Mouse (Mus musculus) granulocyte monocyte progenitor cell, adult 5-6 weeks (primary cell): ENCODE results near the gene Tssc4. TPM values are rescaled to one million over a fixed set of nuclear protein-coding genes. Genes with fewer than 3 reads are reported as not detected.

ENCODE experiments used
- ATAC-seq: replicated peaks from 2 replicates; pipeline ENCODE4 v1.8.0; 2016; ENCODE audit warnings: mild to moderate bottlenecking, moderate TSS enrichment, inconsistent platforms; ENCODE audit not compliant: poor library complexity, severe bottlenecking
- total RNA-seq, 2 experiments: library from RNA; stranded (forward) in 1 of 2; stranded (reverse) in 1 of 2; fragments of 200-712, 200-1000 nt in 1 of 2; fragments of >200 nt in 1 of 2; fragmentation: Nextera tagmentation in 1 of 2; gene quantifications; 2 replicates each; pipeline ENCODE4 v1.2.3; 2014 to 2017

Tssc4 gene
- total RNA-seq (2014; fragmentation: Nextera tagmentation) (28.1 and 62.3 TPM in 2 replicates), total RNA-seq (2017) (33.9 and 45.6 TPM in 2 replicates)

DNA sequence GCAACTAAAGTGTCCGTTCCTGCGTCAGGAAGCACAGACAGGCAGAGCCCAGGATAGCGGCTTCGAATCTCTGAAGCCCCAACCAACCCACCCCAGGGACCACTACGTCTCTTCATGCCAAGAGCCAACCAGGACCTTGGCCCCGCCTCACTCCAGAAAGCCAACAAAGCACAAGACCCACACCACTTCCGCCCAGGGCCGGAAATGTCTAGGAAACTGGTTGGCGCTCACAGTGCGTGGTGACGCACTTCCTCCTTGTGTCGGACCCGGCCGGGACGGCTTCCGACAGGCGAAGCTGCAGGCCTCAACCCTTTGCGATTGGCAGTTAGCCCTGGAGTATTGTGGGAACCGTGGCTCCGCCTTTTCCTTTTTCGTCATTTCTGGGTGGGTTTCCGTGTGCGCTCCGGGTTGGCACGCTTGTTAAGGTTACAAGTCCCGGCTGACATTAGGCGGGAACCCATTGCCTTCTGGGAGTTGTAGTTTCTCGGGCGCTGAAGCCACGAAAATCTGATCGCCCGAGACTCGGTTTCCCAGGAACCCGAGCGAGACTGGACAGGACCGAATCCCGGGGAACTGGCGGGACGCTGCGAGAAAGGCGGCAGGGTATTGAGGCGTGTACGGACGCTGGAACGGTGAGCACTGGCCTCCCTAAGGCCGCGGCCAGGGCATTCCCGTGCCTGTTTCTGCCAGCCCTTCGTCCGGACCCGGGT is at the start of gene Tssc4:
TSS of gene Tssc4 (plus strand) at position 368 of the 710 bp plus-strand sequence.
- ATAC-seq: peak; percentile 84

DNA sequence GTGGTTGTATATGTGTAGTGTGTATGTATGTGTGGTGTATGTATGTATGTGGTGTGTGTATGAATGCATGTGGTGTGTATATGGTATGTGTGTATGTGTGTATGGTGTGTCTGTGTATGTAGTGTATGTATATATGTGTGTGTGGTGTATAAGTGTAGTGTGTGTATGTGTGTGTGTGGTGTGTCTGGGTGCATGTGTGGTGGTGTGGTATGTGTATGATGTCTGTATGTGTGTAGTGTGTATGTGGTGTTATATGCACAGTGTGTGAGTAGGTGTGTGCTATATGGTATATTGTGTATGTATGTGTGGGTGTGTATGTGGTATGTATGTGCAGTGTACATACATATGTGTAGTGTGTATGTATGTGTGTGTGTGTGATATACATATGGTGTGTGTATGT is 49.0 kb upstream of the Tssc4 start:
- ATAC-seq: no peak

DNA sequence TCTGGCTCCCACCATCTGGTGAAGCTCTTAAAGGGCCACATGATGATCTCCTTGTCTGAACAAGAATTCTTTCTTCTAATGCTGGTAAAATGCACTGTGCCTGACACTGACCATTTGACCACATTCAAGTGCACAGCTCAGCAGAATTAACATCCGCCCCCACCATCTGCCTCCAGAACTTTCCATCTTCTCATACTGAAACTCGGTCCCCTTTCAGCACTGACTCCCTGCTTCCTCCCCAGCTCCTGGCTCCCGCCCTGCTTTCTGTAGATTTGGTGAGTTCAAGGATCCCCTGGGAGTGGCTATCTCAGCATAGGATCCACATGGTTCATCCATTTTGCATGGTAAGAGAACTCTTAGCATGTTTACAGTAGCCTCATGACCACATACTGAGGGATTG is 48.3 kb upstream of the Tssc4 start:
- no peak for ATAC-seq

DNA sequence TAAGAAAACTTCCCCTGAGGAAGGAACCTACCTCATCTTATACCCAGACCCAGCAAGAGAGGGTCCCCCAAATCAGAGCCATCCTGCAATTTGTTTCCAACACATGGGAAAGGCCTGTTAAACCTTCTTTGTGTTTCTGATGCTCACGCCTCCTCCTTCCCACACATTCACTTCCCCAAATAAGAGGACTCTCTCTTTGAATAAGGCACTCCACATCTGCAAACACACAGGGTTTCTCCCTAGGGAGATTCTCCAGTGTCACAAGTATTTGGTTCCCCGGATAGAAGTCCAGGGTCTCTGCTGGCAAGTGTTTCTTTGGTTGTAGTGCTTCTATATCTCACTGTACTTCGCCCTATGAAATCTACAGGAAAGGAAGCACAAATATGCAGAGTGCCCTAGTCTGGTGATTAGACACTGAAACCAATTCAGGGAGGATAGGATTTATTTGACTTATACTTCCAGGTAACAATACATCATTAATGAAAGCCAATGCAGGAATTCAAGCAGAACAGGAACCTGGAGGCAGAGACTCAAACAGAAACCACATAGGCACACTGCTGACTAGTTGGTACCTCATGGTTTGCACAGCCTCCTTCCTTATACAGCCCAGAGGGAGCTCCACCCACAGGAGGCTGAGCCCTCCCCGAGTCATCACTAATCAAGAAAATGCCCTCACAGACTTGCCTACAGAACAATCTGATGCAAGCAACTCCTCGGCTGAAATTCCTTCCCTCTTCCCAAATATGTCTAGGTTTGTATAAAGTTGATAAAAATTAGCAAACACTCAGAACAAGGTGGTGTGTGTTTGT is 47.5 kb upstream of the Tssc4 start:
- ATAC-seq: peak; percentile 61

DNA sequence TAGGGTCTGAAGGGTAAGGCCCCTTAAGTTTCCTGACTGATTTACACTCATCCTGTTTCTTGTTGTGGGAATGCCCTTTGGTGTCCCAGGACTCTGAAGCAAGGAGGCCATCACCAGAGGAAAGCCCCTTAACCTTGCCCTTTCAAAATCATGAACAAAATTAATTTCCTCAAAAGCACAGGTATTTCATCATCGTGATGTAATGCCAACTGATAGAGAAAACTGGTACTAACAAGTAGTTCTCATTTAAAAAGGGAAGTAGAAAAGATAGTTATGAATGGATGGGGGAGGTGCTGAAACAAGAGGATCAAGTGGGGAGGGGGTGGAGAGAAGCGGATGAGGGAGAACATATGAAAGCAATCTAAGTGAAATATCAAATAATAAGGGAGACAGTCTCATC is 45.5 kb upstream of the Tssc4 start:
- peak; percentile 70 for ATAC-seq

DNA sequence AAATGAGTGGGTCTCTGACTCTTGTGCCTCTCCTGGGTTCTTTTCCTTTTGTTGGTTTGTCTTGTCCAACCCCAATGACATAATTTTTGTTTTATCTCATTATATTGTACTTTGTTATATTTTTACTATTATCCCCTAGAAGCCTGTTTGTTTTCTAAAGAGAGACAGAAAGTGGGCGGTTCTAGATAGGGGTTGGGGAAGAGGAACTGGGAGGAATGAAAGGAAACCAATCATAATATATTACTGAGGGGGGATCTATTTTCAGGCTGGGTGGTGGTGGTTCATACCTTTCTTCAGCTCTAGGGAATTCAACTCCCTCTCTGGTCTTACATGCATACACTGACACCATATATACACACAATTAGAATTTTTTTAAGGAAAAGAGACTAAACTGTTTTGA is 44.8 kb upstream of the Tssc4 start:
- 0 out of 2 replicates have a peak, but pooled peaks have one; percentile 19 for ATAC-seq

DNA sequence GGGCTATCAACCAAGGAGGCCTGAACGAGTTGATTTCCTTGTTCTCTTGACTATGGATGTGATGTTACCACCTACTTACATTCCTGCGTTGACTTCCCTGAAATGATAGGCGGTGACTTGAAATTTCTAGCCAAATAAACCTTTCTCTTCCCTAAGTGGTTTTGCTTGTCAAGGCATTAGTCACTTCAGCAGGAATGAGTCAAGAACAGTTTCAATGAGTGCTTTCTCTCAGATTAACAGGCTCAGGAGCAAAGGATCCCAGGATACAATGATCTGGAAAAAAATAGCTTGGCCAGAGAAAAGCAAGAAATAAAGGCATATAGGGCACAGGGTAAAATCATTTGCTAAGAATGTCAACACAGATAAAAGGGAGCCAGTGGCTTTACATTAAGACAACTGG is 43.6 kb upstream of the Tssc4 start:
- no peak for ATAC-seq

DNA sequence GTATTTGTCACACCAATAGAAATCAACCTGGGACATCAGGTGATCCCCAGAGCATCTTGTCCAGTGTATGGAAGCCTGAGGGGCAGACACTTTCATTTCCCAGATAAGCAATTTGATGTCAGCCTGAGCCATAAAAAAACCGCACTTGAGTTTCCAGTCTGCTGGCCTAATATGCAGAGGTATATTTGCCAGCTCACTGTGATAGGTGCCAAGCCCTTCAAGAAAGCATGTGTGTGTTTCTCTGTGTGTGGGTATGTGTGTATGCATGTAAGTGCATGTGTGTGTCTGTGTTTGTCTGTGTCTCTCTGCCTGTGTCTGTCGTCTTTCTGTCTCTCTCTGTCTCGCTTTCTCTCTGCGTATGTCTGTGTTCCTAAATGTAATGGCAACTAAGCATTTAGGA is 41.9 kb upstream of the Tssc4 start:
- ATAC-seq: no peak

DNA sequence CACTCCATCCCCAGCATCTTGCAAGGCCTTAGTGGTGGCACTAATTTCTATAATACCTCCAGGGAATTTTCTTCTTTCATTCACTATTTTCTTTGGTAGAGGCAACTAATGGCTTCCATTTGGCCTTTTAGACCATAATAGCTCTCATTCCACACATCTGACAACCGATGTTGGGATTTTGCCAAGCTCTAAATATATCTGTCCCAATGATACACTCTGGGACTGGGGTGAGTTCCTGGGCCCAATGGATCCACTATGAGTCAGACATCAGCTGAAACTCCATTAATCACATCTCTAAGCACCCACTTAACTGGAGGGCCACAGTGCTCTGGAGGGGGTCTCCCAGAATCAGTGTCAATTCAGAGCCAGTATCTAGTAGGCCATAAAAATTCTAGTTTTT is 37.2 kb upstream of the Tssc4 start:
- no peak for ATAC-seq

DNA sequence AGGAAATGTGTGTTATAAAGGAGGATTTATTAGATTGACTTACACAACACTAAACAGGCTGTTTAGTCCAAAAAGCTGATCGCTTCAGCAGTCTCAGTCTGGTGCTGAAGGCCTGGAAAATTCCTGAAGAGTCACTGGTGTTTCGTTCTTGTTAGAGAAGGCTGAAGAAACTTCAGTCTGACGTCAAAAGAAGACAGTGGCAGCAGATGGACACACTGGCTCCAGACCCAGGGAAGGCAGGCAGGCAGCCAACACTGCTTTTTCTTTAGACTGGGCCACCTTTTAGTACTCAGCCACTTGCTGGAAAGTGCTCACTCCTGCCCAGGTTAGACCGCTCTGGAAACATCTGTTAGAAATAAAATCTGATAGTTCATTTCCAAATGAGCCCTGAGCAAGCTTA is 35.5 kb upstream of the Tssc4 start:
- no peak for ATAC-seq

DNA sequence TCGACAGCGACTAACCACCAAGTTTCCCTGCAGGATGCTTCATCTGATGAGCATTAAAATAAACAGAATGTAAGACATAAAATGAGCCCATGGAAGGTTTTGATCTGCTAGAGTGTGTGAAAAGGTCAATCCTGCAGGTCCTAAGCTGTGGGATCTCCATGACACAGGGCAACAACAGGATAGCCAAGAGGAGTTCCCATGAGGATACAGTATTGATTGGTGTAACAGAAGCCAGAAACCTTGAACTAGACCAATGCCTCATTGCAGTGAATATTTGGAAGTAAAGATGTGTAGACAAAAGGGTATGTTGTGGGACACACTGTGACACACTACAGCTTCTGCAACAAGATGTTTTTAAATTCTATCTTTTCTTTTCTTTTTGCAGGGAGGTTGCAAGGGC is 34.9 kb upstream of the Tssc4 start:
- ATAC-seq: no peak

DNA sequence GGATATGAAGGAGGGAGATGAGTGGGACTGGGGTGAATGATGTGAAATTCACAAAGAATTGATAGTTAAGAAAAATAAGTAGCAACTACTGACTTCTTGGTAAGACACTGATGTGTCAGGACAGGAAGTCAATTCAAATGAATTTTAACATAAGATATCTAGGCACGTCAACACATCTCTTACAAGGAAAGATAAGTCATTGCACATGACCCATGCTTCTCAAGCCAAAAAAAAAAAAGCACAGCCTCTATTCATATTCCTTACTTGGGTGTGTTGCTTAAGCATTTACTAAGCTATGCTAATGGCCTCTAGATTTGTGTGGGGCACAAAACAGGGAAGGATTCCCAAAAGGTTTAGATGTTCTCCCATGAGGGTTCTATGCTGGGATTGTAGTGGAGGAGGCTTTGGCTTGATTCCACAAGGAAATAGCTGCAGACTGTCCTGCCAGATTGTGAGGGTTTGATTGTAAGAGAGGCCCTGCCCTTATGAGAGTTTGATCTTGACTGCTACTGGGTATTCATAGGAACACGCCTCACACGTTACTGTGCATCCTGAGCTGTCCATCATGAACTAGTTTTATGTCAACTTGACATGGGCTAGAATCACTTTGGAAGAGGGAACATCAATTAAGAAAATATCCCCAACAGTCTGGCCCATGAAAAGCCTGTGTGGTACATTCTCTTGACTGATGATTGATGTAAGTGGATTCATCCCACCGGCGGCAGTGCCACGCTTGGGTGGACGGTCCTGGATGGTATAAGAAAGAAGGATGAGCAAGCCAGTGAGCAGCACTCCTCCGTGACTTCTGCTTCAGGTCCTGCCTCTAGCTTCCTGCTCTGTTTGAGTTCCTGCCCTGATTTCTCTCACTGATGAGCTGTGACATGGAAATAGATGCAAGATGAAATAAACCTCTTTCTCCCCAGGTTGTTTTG is 34.3 kb upstream of the Tssc4 start:
- ATAC-seq: no peak

DNA sequence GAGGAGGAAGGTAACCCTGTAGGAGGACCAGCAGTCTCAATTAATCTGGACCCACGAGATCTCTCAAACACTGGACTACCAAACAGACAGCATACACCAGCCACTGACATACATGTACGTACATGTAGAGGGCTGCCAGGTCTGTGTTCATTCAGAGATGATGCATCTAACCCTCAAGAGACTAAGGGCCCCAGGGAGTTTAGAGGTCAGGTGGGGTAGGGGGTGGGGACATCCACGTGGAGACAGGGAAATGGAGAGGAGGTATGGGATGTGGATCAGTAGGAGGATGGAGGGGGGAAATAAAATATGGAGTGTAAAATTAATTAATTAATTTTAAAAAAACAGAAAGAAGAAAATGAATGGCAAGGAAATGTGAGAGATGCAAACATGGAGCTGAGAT is 32.3 kb upstream of the Tssc4 start:
- ATAC-seq: no peak

DNA sequence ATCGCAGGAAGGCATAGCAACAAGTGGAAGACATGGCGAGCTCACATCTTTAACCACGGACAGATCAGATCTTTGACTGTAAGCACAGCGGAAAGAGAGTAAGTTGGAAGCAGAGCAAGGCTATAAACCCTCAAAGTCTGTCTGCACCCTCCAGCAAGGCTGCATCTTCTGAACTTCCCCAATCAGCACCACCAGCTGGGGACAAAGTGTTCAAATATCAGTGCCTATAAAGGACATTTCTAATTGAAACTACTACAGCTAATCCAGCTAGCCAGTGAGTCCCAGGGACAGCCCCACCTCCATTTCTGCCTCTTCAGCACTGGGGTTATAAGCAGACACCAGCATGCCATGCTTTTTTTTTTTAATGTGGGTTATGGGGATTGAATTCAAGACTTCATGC is 31.7 kb upstream of the Tssc4 start:
- ATAC-seq: no peak

DNA sequence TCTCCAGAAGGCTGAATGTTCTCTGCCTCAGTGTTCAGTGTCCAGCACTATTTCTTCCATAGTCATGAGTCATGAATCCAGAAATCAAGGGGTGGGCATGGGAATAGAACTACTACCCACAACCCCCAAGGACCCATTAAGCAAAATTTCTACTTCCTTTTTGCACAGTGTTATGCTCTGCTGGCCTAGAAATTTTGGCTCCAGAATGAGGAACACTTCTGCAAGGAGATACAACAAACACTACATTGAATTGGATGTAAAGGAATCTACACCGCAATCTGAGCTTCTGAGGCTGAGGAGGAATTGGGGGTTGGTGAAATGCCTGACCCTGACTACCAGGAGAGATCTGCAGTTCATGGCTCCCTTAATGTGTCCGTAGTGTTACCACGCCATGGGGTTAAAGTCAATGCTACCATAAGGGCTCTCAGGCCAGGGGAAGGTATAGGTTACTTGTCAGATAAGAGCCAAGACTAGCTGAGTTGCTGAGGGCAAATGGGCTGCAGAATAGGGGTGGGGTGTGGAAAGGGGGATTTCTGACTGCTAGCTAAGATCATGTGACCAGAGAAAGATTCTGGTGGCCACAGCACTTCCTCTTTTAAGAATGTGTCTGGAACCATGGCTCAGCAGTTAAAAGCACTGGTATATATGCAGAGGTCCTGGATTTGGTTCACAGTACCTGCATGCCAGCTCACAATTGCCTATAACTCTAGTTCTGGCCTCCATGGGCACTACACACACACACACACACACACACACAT is 30.7 kb upstream of the Tssc4 start:
- peak; percentile 64 for ATAC-seq

DNA sequence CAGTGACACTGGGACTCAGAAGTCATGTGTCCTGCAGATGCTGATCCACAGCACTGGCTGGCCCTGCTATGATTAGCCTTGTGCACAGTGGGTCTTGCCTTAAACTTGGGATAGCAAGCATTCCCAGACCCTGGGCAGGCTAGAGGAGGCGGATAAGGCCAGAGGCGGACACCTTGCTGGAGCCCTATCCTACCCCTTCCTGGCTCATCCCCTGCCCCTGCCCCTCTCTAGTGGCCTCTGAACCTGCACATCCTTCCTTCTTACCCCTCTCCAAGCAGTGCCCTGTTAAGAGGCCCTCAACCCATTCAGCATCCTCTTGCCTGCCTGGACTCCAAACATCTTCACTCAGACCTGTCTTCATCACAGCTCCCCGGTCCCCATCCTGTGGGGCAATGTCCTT is 28.5 kb upstream of the Tssc4 start:
- no peak for ATAC-seq

DNA sequence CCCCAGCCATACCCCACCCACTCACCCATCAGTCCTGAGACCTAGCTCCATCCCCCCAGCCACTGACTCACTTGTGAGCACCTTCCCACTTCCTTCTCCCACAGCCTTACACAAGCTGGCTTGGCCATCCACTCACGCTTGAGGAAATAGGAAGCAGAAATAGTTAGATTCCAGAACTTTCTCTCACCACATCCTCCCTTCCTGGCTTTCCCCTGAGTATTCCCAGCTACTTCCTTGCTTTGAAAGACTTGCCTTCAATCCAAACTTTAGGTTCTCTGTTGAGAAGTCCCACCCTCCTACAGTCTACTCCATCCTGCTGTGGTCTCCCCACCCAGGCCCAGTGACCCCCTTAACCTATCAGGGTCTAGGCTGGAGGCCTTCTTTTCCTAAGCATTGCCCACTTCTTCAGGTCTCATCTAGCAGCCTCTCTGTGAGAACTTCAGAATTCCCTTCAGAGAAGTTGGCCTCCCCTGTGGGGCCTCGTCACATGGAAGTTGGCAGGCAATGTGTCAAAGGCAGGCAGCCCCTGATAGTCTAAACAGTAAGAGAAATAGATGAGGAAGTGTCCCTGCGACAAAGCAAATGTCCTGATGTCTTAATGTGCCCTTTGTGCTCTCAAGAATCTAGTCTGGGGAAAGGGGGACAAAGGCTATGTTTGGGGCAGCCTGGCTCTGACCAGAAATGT is 27.8 kb upstream of the Tssc4 start:
- ATAC-seq: no peak

DNA sequence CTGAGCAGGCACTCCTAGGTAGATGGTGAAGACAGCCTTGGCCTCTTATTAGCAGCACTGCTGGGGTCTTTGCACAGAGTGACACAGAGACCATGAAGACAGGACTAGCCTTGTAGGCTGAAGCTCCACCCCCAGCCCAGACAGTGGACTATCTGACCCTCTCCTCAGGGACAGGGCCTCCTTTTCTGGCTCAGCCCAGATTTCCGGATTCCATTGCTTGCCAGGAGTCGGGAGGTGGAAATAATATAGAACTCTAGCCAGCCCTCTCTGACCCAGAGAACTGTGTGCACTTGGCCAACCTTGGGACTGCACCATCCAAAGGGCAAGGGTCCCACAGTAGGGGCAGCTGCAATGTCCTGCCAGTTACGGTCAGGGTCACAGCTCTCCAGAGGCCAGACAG is 27.0 kb upstream of the Tssc4 start:
- no peak for ATAC-seq

DNA sequence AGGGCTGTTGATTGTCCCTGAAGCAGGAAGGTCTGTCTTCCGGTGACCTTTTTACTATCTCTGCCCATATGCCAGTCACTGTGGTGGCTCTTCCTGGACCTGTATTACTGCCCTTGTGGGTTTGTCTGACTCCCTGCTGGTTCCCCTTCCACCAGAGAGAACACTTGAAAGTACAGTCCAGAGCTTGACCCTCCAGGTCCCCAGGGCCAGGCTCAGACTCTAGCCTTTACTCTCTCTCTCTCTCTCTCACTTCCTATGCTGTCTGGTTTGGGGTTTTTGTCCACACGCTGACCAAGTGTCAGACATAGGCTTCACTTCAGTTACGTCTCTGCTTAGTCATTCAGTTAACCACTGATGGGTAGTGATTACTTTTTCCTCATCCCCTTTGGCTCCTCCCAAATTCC is 26.1 kb upstream of the Tssc4 start:
- peak; percentile 64 for ATAC-seq
